Mouse (Mus musculus): ENCODE measurements around the gene Gm4737. TPM values are rescaled to one million over a fixed set of nuclear protein-coding genes. Genes with fewer than 3 reads are reported as not detected.

Gene Gm4737
- polyA plus RNA-seq, 1 experiment = 8.0 TPM

GRCm38 (mm10) chr16:46122238-46122637 is 32.6 kb downstream of the Gm4737 start:
- no peak overlapping the region for H3K4me3 ChIP-seq (replicated peaks; ENCODE audit: extremely low read depth, low read depth, low read length)
- TF ChIP-seq POLR2A (IDR thresholded peaks at IDR 0.05; ENCODE audit: borderline replicate concordance, extremely low read depth, low read depth, low read length) (no peak), CTCF (IDR thresholded peaks at IDR 0.05; ENCODE audit: insufficient read depth, low read length) (no peak)

GRCm38 (mm10) chr16:46121420-46121819 is 33.5 kb downstream of the Gm4737 start:
- no peak for DNase-seq
- no peak overlapping the region for H3K4me3 ChIP-seq (replicated peaks; ENCODE audit: extremely low read depth, low read depth, low read length)
- H3K4me1 ChIP-seq (ENCODE audit: control insufficient read depth, insufficient read depth, low read length) = no peaks in the 10 kb centered on the region
- WGBS = 42% methylated on average over 2 of the region's 2 CpGs
- peak; percentile 31; the same call in 1 of the 2 replicates for TF ChIP-seq CTCF (IDR thresholded peaks at IDR 0.05; ENCODE audit: insufficient read depth, low read length)
- TF ChIP-seq POLR2A (IDR thresholded peaks at IDR 0.05; ENCODE audit: borderline replicate concordance, extremely low read depth, low read depth, low read length) = no peak

More at GRCm38 (mm10) chr16:46122238-46122637, 32.6 kb downstream of the Gm4737 start:
- DNase-seq = no peak
- no peaks in the 10 kb centered on the region for H3K4me1 ChIP-seq (ENCODE audit: control insufficient read depth, insufficient read depth, low read length)

GRCm38 (mm10) chr16:46120607-46121006 is 34.3 kb downstream of the Gm4737 start:
- no peak for DNase-seq
- TF ChIP-seq POLR2A (IDR thresholded peaks at IDR 0.05; ENCODE audit: borderline replicate concordance, extremely low read depth, low read depth, low read length) = no peak
- no peak for TF ChIP-seq CTCF (IDR thresholded peaks at IDR 0.05; ENCODE audit: insufficient read depth, low read length)
- no peaks in the 10 kb centered on the region for H3K4me1 ChIP-seq (ENCODE audit: control insufficient read depth, insufficient read depth, low read length)
- 58% methylated on average over 3 of the region's 3 CpGs for WGBS
- no peak overlapping the region for H3K4me3 ChIP-seq (replicated peaks; ENCODE audit: extremely low read depth, low read depth, low read length)

- Histone ChIP-seq H3K4me1 (ENCODE audit: control insufficient read depth, insufficient read depth, low read length) (no peaks in the 10 kb centered on the region), H3K4me3 (replicated peaks; ENCODE audit: extremely low read depth, low read depth, low read length) (no peak within 1 kb of the TSS)
- WGBS = 43% methylated on average over 10 of the region's 10 CpGs
- DNase-seq = no peak
- no peak for TF ChIP-seq CTCF (IDR thresholded peaks at IDR 0.05; ENCODE audit: insufficient read depth, low read length)
- no peak for TF ChIP-seq POLR2A (IDR thresholded peaks at IDR 0.05; ENCODE audit: borderline replicate concordance, extremely low read depth, low read depth, low read length)
Observed at GRCm38 (mm10) chr16:46120020-46120419, 34.9 kb downstream of the Gm4737 start, which contains the start of gene Cd96. Gene Cd96, minus strand, starts transcription at chr16:46120251.

DNA sequence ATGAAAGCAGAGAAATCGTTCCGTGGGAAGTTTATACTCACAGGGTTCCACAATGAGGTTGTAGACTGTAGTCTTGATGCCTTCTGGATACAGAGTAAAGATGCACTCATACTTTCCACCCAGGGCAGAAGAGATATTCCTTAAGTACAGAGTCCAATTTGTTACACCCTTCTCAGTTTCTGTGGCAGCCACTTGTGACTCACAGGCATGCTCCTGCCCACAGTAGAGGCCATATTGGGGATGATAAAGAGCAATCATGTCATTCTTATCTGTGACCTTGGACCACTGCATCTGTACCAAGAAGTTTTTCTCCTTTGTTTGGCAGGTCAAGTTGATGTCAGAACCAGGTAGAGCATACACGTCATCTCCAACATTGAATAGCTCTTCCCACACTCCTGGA is 37.2 kb downstream of the Gm4737 start:
- no peaks in the 10 kb centered on the region for H3K4me1 ChIP-seq (ENCODE audit: control insufficient read depth, insufficient read depth, low read length)
- TF ChIP-seq CTCF (IDR thresholded peaks at IDR 0.05; ENCODE audit: insufficient read depth, low read length) (no peak), POLR2A (IDR thresholded peaks at IDR 0.05; ENCODE audit: borderline replicate concordance, extremely low read depth, low read depth, low read length) (no peak)
- no peak for DNase-seq
- 88% methylated on average over 3 of the region's 3 CpGs for WGBS
- no peak overlapping the region for H3K4me3 ChIP-seq (replicated peaks; ENCODE audit: extremely low read depth, low read depth, low read length)

DNA sequence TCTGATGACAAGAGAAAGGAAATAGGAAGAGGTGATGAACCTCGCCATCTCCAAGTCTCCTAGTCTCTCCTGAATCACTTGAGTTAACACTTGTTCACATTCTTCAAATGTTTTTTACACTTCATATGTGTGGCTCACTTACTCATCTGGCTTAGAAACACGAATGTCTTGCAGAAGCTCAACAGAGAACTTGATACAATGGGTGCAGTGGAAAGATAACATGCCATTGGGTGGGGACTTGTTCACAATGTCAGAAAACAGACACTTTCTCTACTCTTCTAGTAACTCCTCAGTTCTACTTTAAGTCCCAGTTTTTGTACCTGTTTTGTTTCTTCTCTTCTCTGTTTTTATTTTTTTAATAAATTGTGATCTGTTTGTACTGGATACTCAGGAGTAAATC is 40.1 kb downstream of the Gm4737 start:
- Histone ChIP-seq H3K4me3 (replicated peaks; ENCODE audit: extremely low read depth, low read depth, low read length) (no peak overlapping the region), H3K4me1 (ENCODE audit: control insufficient read depth, insufficient read depth, low read length) (no peaks in the 10 kb centered on the region)
- no peak for DNase-seq
- TF ChIP-seq CTCF (IDR thresholded peaks at IDR 0.05; ENCODE audit: insufficient read depth, low read length) (no peak), POLR2A (IDR thresholded peaks at IDR 0.05; ENCODE audit: borderline replicate concordance, extremely low read depth, low read depth, low read length) (no peak)
- 58% methylated on average over 2 of the region's 2 CpGs for WGBS

GRCm38 (mm10) chr16:46109536-46109935 is 45.3 kb downstream of the Gm4737 start:
- no peak for DNase-seq
- Histone ChIP-seq H3K4me3 (replicated peaks; ENCODE audit: extremely low read depth, low read depth, low read length) (no peak overlapping the region), H3K4me1 (ENCODE audit: control insufficient read depth, insufficient read depth, low read length) (no peaks in the 10 kb centered on the region)
- 58% methylated on average over 8 of the region's 8 CpGs for WGBS
- TF ChIP-seq POLR2A (IDR thresholded peaks at IDR 0.05; ENCODE audit: borderline replicate concordance, extremely low read depth, low read depth, low read length) (no peak), CTCF (IDR thresholded peaks at IDR 0.05; ENCODE audit: insufficient read depth, low read length) (no peak)

DNA sequence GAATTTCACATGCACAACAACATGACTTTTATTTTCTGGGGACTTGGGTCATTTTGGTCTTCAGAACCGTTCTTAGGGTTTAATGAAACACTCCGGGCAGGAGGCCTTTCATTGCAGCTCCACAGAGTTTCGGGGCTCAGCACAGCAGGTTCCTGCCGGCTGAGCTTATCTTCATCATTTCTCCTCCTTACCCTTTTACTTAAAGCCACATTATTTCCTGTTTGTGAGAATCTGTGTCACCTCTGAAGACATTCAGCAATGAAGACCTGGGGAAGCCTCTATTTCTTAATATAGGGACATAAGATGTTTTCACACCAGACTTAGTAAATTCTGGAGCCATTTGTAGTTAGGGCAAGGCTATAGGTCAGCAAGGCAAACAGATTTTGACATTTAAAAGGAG is 47.4 kb downstream of the Gm4737 start:
- H3K4me3 ChIP-seq (replicated peaks; ENCODE audit: extremely low read depth, low read depth, low read length) = no peak overlapping the region
- WGBS = 55% methylated on average over 4 of the region's 4 CpGs
- TF ChIP-seq CTCF (IDR thresholded peaks at IDR 0.05; ENCODE audit: insufficient read depth, low read length) = no peak
- no peak for TF ChIP-seq POLR2A (IDR thresholded peaks at IDR 0.05; ENCODE audit: borderline replicate concordance, extremely low read depth, low read depth, low read length)
- no peak for DNase-seq
- no peaks in the 10 kb centered on the region for H3K4me1 ChIP-seq (ENCODE audit: control insufficient read depth, insufficient read depth, low read length)

- DNase-seq = no peak
- 70% methylated on average over 9 of the region's 9 CpGs for whole genome bisulfite sequencing
- TF ChIP-seq CTCF (IDR thresholded peaks at IDR 0.05; ENCODE audit: insufficient read depth, low read length) (no peak), POLR2A (IDR thresholded peaks at IDR 0.05; ENCODE audit: borderline replicate concordance, extremely low read depth, low read depth, low read length) (no peak)
- Histone ChIP-seq H3K4me3 (replicated peaks; ENCODE audit: extremely low read depth, low read depth, low read length) (no peak overlapping the region), H3K4me1 (ENCODE audit: control insufficient read depth, insufficient read depth, low read length) (no peaks in the 10 kb centered on the region)
Observed at GRCm38 (mm10) chr16:46104491-46104890, 50.4 kb downstream of the Gm4737 start.

Other genes with a start within 250 kb of the Gm4737 start
- 53.0 and 55.6 TPM in 2 replicates for gene Phldb2, start 201.5 kb downstream of the Gm4737 start, polyA plus RNA-seq (2012; rRNA removed)
- gene Plcxd2, start 144.9 kb downstream of the Gm4737 start, polyA plus RNA-seq (2012; rRNA removed) = 0.35 and 0.84 TPM in 2 replicates
- 0.55 and 0.78 TPM in 2 replicates for gene Cd96, start 34.8 kb downstream of the Gm4737 start, polyA plus RNA-seq (2012; rRNA removed)

Data from lung, adult 2 months (tissue).